Mouse (Mus musculus) brain, embryonic 14.5 days (tissue): ENCODE results near the gene Timm50.

Experiments used
- CTCF ChIP-seq: fragments of 200-500 bp; IDR thresholded peaks from 2 replicates; pipeline ENCODE4 v1.5.1; 2012; ENCODE audit warnings: inconsistent platforms, mild to moderate bottlenecking, moderate library complexity, borderline replicate concordance; ENCODE audit not compliant: insufficient read depth, insufficient read length; ENCODE audit errors: extremely low read depth
- POLR2A ChIP-seq: fragments of 200-500 bp; IDR thresholded peaks from 2 replicates; pipeline ENCODE4 v1.6.1; 2012; ENCODE audit warnings: mild to moderate bottlenecking, inconsistent platforms, borderline replicate concordance; ENCODE audit not compliant: poor library complexity, insufficient read depth, insufficient read length, severe bottlenecking; ENCODE audit errors: extremely low read depth

- TF ChIP-seq POLR2A (no peak), CTCF (peak; percentile 46; the same call in 1 of the 2 replicates)
Observed at GRCm38 (mm10) chr7:28269355-28269754, 42.5 kb downstream of the Timm50 start.
